Mouse (Mus musculus) lung, postnatal 0 days (tissue): ENCODE measurements around the gene Nacad. TPM values are rescaled to one million over a fixed set of nuclear protein-coding genes. Genes with fewer than 3 reads are reported as not detected.
A peak's percentile ranks its signal among the peaks of the same experiment; 100 is the strongest.

ENCODE experiments used
- ATAC-seq: fragments of 200-750 bp; cut with Nextera tagmentation; 2 replicates; pipeline ENCODE4 v1.8.0; 2017; ENCODE audit warnings: moderate library complexity
- DNase-seq: peaks from one replicate; pipeline ENCODE4 v3.0.0-alpha.2; 2016; ENCODE audit warnings: low spot score
- H3K27ac ChIP-seq: fragments of 300-500 bp; sonication (generic); 2 replicates; pipeline ENCODE4 v1.5.1; 2014; ENCODE audit warnings: antibody characterized with exemption, mild to moderate bottlenecking, low read length, mixed read lengths
- H3K27me3 ChIP-seq: fragments of 300-500 bp; sonication (generic); replicated peaks from 2 replicates; pipeline ENCODE4 v1.6.1; 2014; ENCODE audit warnings: low read length, mixed read lengths; ENCODE audit not compliant: insufficient read depth
- H3K36me3 ChIP-seq: fragments of 300-500 bp; sonication (generic); 2 replicates; pipeline ENCODE4 v1.6.1; 2014; ENCODE audit warnings: low read length, mixed read lengths; ENCODE audit not compliant: insufficient read depth
- H3K4me1 ChIP-seq: fragments of 300-500 bp; sonication (generic); 2 replicates; pipeline ENCODE4 v1.6.1; 2014; ENCODE audit warnings: antibody characterized with exemption, low read depth, low read length, mixed read lengths; ENCODE audit not compliant: insufficient read depth
- H3K4me2 ChIP-seq: fragments of 300-500 bp; sonication (generic); replicated peaks from 2 replicates; pipeline ENCODE4 v1.6.1; 2014; ENCODE audit warnings: low read depth, mild to moderate bottlenecking, low read length, moderate library complexity, mixed read lengths
- H3K4me3 ChIP-seq: fragments of 300-500 bp; sonication (generic); 2 replicates; pipeline ENCODE4 v1.5.1; 2014; ENCODE audit warnings: low read depth, low read length
- H3K9ac ChIP-seq: fragments of 300-500 bp; sonication (generic); replicated peaks from 2 replicates; pipeline ENCODE4 v1.6.1; 2014; ENCODE audit warnings: low read depth, mild to moderate bottlenecking
- H3K9me3 ChIP-seq: fragments of 300-500 bp; sonication (generic); 2 replicates; pipeline ENCODE4 v1.6.1; 2016; ENCODE audit warnings: low read length, mixed read lengths
- CTCF ChIP-seq: IDR thresholded peaks from 2 replicates; pipeline ENCODE4 v1.5.1; 2016; ENCODE audit warnings: antibody characterized with exemption, mild to moderate bottlenecking
- EP300 ChIP-seq: IDR thresholded peaks from 2 replicates; pipeline ENCODE4 v1.6.1; 2016; ENCODE audit warnings: antibody characterized with exemption, mild to moderate bottlenecking, control low read depth
- WGBS: fragments of 180-500 bp; shearing (Covaris S2); extraction: QIAGEN DNeasy Blood & Tissue Kit; methylation state at CpG from one replicate; pipeline ENCODE4 v1.1.7; 2014; 5-methylcytosine and 5-hydroxymethylcytosine counted together
- polyA plus RNA-seq: library from polyadenylated mRNA; unstranded; fragments of >200 nt; fragmentation: Nextera tagmentation; extraction: Ambion mirVana; gene quantifications from 2 replicates; pipeline ENCODE4 v1.2.1, GENCODE M21; 2015

Gene Nacad
- polyA plus RNA-seq, 1 experiment from 2014 or later: 3.2 TPM

DNA sequence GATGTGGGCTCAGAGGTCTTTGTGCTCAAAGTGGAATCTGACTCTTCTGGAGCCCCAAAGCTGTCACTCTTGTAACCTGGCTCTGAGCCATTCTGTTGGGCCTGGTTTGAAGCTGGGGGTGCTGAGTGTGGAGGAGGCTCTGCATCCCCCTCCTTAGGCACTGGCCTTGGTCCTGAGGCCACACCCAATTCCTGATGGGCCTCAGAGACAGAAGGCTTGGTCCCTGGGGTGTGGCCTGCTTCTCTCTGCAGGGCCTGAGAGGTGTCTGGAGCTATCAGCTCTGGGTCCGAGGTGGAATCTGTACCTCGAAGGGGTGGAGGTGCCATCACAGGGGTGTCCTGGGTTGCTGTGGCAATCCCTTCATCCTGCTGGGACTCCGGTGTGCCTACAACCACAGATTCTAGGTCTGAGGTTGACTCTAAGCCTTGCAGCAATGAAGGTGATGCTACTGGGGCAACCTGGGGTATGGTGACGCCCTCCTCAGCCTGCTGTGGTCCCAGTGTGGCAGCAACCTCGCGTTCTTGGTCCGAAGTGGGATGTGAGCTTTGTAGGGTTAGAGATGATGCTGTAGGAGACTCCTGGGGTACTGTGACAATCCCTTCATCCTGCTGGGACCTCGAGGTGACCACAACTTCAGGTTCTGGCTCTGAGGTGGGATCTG lies 5.4 kb downstream of the Nacad start:
- H3K27me3 ChIP-seq: no peaks in the 10 kb centered on the region; the same call in 1 of the 2 replicates
- no peak for TF ChIP-seq EP300
- TF ChIP-seq CTCF: no peak
- WGBS: 82% methylated on average over 8 of the region's 8 CpGs
- no peak for DNase-seq
- H3K4me1 ChIP-seq: peaks cover 11% of the 10 kb centered on the region; the same call in 1 of the 2 replicates
- peaks cover 14% of the 10 kb centered on the region; the same call in 1 of the 2 replicates for H3K36me3 ChIP-seq
- no peak overlapping the region for H3K4me3 ChIP-seq
- H3K27ac ChIP-seq: no peak overlapping the region
- H3K4me2 ChIP-seq: no peak overlapping the region
- H3K9ac ChIP-seq: no peak overlapping the region
- ATAC-seq: no peak
- H3K9me3 ChIP-seq: no peaks in the 10 kb centered on the region

DNA sequence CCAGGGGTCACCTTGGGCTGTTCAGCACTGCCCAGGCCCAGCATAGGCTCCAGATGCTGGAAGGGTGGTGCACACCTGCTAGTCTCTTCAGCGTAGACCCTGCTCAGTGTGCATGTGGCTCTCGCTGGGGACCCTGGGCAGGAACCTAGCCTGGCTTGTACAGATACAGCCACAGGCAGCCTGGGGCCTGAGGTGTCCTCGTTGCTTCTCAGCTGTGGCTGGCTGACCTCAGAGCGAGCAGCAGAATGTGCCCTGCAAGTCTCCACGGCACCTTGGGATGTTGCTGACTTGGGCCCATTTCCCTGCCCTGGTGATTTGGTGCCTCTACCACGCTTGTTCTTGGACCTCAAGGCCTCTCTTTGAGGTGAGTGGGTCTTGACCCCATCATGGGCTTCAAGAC lies 6.0 kb downstream of the Nacad start:
- Histone ChIP-seq H3K36me3 (peaks cover 20% of the 10 kb centered on the region; the same call in 1 of the 2 replicates), H3K27me3 (no peaks in the 10 kb centered on the region), H3K27ac (no peak overlapping the region), H3K9me3 (no peaks in the 10 kb centered on the region), H3K9ac (no peak overlapping the region), H3K4me1 (peaks cover 11% of the 10 kb centered on the region; the same call in 1 of the 2 replicates), H3K4me3 (no peak overlapping the region), H3K4me2 (no peak overlapping the region)
- WGBS: 90% methylated on average over 6 of the region's 6 CpGs
- DNase-seq: no peak
- TF ChIP-seq CTCF (no peak), EP300 (no peak)
- ATAC-seq: no peak

DNA sequence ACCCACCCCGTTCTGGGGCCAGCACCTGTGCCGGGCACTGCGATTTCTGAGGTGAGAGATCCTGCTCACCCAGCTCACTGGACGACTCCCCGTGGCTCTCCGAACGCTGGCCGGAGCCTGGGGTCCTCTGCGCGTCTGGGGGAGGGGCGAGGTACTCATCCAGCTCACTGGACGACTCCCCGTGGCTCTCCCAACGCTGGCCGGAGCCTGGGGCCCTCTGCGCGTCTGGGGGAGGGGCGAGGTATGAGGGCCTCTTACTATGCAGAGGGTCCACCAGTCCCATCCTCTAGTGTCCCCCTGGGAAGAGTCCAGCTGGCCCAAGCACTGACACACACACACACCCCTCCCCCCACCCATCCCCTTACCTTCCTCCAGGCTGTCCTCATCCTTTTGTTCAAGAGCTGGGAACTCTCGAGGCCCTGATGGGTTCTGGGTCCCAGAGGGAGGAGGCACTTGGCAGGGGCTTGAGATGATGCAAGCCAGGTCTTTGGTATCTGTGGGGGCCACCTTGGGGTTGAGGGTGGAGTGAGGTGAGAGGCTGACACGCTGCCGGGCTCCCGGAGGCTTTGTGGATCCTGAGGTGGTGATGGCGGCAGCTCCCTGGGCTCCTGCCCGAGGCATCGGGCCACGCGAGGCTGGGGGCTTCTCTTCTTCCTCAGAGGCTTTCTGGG lies 6.7 kb downstream of the Nacad start:
- H3K36me3 ChIP-seq: peaks cover 24% of the 10 kb centered on the region
- no peaks in the 10 kb centered on the region for H3K9me3 ChIP-seq
- TF ChIP-seq EP300: no peak
- TF ChIP-seq CTCF: no peak
- ATAC-seq (no peak), DNase-seq (no peak)
- H3K4me1 ChIP-seq: peaks cover 9% of the 10 kb centered on the region; the same call in 1 of the 2 replicates
- H3K4me3 ChIP-seq: no peak overlapping the region
- no peak overlapping the region for H3K9ac ChIP-seq
- no peaks in the 10 kb centered on the region for H3K27me3 ChIP-seq
- no peak overlapping the region for H3K27ac ChIP-seq
- 0 out of 2 replicates have a peak overlapping the region, but pooled peaks have one; percentile 6 for H3K4me2 ChIP-seq
- WGBS: 29% methylated on average over 27 of the region's 27 CpGs

DNA sequence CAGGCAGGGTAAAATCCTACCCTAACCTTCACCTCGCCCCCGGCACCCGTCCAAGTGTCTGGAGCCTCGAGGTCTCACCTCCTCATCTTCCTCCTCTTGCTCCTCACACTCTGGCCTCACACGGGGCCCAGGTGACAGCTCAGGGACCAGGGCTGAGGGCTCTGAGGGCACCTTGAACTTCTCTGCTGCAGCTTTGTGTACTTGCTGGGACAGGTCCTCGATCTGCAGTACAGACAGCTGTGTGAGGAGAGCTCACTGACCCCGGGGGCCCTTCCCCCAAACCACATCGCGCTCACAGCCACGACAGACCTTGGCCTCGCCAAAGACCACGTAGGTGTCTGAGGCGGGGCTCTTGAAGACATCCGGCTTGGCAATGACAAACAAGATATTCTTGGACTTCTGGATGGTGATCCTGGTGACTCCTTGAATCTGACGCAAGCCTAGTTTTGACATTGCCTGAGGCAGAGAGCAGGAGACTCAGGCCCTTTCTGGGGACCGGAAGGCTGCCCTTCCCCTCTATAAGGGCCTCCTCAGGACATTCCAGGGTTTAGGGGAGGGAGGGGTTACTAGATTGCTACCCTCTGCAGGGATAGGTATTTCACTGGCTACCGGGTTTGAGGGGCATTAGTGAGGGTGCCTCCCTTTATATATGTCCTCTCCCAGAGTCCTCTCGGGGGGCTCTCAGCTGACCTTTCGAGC lies 7.5 kb downstream of the Nacad start:
- WGBS: 39% methylated on average over 19 of the region's 19 CpGs
- DNase-seq (peak; percentile 80), ATAC-seq (peak; percentile 79)
- H3K27ac ChIP-seq: peak overlapping the region; percentile 59; the same call in 1 of the 2 replicates
- H3K9ac ChIP-seq: no peak overlapping the region
- no peak overlapping the region for H3K4me3 ChIP-seq
- H3K9me3 ChIP-seq: no peaks in the 10 kb centered on the region
- H3K4me2 ChIP-seq: 0 out of 2 replicates have a peak overlapping the region, but pooled peaks have one; percentile 6
- no peak for TF ChIP-seq CTCF
- TF ChIP-seq EP300: no peak; the same call in 1 of the 2 replicates
- H3K27me3 ChIP-seq: no peaks in the 10 kb centered on the region
- peaks cover 3% of the 10 kb centered on the region; the same call in 1 of the 2 replicates for H3K4me1 ChIP-seq
- H3K36me3 ChIP-seq: peaks cover 32% of the 10 kb centered on the region

DNA sequence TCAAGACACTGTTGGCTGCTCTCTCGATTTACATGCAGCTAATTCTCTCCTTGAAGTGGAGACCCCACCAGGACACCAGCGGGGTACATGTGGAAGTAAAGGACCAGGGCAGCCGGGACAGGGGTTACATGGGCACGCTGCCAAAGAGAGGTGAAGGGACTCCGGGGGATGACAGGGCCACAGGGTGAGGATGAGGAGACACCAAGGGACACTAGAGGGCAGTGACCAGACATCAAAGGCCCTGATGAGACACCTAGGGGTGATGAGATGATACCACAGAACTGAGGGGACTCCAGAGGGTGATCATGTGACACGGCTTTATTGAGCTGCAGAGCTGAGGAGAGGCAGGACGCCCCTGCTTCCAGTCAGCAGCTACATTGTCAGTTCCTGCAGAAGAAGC lies 8.3 kb downstream of the Nacad start:
- no peak for TF ChIP-seq EP300
- TF ChIP-seq CTCF: 0 out of 2 replicates have a peak, but pooled peaks have one; percentile 8
- no peak overlapping the region for H3K4me3 ChIP-seq
- H3K9ac ChIP-seq: no peak overlapping the region
- ATAC-seq (no peak), DNase-seq (no peak)
- H3K9me3 ChIP-seq: no peaks in the 10 kb centered on the region
- H3K4me2 ChIP-seq: no peak overlapping the region
- 74% methylated on average over 7 of the region's 7 CpGs for WGBS
- H3K36me3 ChIP-seq: peaks cover 32% of the 10 kb centered on the region
- H3K27ac ChIP-seq: no peak overlapping the region
- no peaks in the 10 kb centered on the region for H3K27me3 ChIP-seq
- H3K4me1 ChIP-seq: no peaks in the 10 kb centered on the region; the same call in 1 of the 2 replicates

DNA sequence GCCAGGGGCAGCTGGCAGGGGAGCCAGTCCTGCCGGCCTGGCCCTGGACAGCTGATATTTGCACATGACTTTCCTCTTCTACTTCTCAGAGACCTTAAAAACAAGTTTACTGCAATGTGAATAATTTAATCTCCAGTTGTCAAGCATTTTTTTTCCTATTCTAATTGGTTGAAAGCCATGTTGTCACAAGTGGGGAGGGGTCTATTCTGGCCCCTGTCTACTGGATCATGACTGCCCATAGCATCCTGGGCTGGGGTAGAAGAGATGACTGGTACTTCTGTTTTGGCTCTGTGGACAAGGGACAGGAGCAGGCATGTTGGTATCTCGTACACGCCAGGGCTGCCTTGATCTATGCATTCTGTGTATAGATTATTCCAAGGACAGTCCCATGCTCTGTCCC lies 9.2 kb downstream of the Nacad start:
- TF ChIP-seq EP300 (no peak), CTCF (no peak)
- Histone ChIP-seq H3K9me3 (no peaks in the 10 kb centered on the region), H3K9ac (no peak overlapping the region), H3K27ac (no peak overlapping the region), H3K4me2 (no peak overlapping the region), H3K4me1 (no peaks in the 10 kb centered on the region; the same call in 1 of the 2 replicates), H3K36me3 (peaks cover 36% of the 10 kb centered on the region), H3K27me3 (no peaks in the 10 kb centered on the region), H3K4me3 (no peak overlapping the region)
- 83% methylated on average over 3 of the region's 3 CpGs for WGBS
- ATAC-seq (no peak), DNase-seq (no peak)
